Mouse (Mus musculus) large intestine, adult 2 months (tissue): ENCODE results near the gene Obox3. TPM values are rescaled to one million over a fixed set of nuclear protein-coding genes. Genes with fewer than 3 reads are reported as not detected.
"Not testable (repeated sequence)": the region's sequence is repeated elsewhere in the genome, so short reads cannot be mapped to it uniquely, and the experiment has no call there.

Experiments used
- DNase-seq: peaks from one replicate; pipeline ENCODE4 v3.0.0-alpha.2; 2012; ENCODE audit warnings: low read depth, low spot score
- WGBS: fragments of 180-500 bp; shearing (Covaris S2); methylation state at CpG from one replicate; pipeline ENCODE4 v1.1.7; 2018; 5-methylcytosine and 5-hydroxymethylcytosine counted together
- polyA plus RNA-seq: library from polyadenylated mRNA; depleted of rRNA; stranded (reverse); fragments of >200 nt; gene quantifications from 2 replicates; pipeline ENCODE4 v1.2.3, GENCODE M21; 2012; rRNA removed

Gene Obox3
- not detected in 2 replicates for polyA plus RNA-seq

DNA sequence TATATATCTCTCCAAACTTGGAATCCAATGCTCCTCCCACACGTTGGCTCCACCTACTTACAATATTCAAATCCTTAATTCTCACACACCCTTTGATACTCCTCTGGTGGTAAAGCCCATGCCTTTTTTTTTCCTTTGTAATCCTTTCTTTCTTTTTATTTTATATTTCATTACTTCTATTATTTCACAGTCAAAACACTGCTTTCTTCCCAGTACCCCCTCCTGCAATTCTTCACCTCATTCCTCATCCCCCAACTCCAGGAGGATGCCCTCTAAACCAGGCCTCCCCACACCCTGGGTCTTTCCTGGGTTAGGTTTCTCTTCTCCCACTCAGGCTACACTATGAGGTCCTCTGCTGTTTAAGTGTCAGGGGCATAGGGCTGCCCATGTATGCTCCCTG is at the start of gene Obox3:
Gene Obox3, minus strand, starts transcription at position 101 of the 400 bp plus-strand sequence.
- 4% methylated on average over 1 of the region's 1 CpGs for WGBS
- DNase-seq, result not testable (repeated sequence)

DNA sequence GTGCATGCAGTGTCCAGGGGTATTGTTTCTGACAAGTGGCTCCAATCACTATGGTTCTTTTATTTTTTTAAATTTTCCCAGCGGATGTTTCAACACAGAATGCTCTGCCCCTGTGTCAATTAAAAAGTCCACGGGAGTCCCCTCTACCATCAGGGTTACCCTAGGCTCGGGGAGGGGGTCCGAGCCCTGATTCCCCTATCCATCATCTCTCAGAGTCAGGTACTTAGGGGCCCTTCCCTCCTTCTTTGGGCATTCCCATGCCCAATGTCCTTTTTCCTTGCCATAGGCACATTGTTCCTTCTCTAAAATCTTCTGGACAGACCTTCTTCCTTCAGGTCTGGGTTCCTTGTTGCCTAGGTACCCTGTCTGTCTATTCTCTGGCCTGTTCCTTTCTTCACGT is 130.3 kb downstream of the Obox3 start:
- DNase-seq, result not testable (repeated sequence)
- WGBS, result 73% methylated on average over 5 of the region's 5 CpGs

Other genes starting within 250 kb of the Obox3 start
- not detected in 2 replicates for gene Obox5, start 110.2 kb upstream of the Obox3 start, polyA plus RNA-seq
- not detected in 2 replicates for gene Obox6, start 199.8 kb upstream of the Obox3 start, polyA plus RNA-seq
- not detected in 2 replicates for gene Crx, start 240.1 kb upstream of the Obox3 start, polyA plus RNA-seq
- gene Crxos, start 242.7 kb upstream of the Obox3 start, polyA plus RNA-seq, result not detected in 2 replicates